Mouse (Mus musculus) kidney, postnatal 14 days (tissue): ENCODE measurements around the gene Dcbld1.

Experiments used
- DNase-seq: peaks from one replicate; pipeline ENCODE4 v3.0.0; 2022; ENCODE audit warnings: mixed read lengths

The Dcbld1 gene

DNA sequence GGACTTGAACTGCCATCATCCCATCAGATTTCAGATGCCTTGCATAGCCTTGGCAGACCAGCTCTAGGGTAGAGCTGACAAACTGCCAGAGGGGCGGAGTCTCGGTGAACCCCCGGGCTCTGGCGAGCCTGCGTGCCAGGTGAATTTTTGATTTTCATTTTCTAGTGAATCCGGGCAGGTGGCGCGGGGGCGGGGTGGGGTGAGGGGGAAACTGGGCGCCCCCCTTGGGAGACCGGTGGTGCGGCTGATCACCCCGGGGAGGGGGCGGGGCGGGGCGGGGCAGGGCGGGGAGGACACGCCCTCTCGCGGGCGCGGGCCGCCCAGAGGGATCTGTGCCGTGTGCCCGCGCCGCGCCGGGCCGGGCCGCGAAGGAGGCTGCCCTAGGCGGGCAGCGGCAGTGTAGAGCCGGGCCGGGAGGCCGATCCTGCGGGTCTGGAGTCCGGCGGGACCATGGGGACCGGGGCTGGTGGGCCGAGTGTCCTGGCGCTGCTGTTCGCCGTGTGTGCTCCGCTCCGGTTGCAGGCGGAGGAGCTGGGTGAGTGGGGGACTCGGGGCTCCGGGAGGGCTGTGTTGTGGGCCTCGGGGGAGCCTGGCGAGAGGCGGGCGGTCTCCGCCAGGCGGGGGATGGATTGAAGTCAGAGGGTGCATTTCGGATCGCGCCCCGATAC, at the start of gene Dcbld1:
TSS of gene Dcbld1 (plus strand) at position 319 of the 668 bp plus-strand sequence.
- peak; percentile 88 for DNase-seq

DNA sequence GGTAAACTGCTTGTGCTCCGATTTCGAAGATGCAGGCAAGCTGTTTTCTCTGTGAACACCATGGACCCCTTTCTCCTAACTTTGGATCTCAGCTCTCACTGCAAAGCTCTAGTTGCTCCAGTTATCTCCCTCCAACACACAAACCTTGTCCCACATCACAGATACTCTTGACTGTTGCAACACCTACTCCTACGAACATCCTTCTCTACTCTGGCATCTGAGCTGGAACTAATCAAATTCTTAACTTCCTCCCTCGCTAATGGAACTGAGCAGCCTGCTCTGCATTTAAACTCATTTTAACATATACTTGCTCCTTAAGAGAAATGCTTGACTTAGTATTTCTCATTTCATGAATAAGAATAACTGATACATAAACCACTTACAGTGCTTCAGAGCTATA, 47.5 kb upstream of the Dcbld1 start:
- no peak for DNase-seq

DNA sequence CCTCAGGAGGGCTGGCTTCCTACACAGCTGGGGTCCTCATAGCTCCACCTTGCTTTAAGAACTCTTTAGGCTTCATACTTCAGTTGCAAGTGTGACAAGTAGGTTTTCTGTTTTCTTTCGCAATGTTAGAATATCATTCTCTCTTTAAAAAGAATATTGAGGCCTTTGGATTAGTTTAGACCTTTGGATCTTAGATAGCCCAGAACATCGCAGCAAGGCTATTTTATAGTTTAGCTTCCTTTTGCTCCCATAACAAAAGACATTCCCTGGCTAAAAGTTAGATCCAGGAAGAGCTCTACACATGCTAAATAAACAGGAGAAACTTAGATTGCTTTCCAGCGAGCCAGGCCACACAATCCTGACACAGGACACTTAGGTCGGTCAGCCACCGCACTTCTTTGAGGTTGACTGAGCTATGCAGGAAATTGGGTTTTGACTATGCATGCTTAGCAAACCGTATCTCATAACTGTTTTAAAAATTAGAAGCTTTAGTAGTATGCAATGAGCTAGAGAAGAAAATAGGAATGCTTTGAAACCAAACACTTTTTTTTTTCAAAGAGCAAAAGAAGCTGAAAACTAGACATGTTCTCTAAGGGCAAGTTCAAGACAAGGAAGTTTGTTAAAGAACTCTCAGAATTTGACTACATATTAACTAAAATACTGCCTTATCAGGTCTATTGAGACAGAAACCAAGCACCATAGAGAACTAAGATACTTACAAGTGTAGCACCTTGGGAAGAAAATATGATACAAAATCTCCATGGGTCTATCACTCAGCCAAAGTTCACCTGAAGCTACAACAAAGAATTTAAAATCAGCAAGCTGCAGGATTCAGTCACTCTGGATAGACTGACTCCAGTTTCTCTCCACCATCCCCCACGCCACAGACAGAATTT, 38.2 kb upstream of the Dcbld1 start, which contains the start of gene Ros1:
TSS of gene Ros1 (minus strand) at position 288 of the 896 bp plus-strand sequence.
- no peak for DNase-seq

DNA sequence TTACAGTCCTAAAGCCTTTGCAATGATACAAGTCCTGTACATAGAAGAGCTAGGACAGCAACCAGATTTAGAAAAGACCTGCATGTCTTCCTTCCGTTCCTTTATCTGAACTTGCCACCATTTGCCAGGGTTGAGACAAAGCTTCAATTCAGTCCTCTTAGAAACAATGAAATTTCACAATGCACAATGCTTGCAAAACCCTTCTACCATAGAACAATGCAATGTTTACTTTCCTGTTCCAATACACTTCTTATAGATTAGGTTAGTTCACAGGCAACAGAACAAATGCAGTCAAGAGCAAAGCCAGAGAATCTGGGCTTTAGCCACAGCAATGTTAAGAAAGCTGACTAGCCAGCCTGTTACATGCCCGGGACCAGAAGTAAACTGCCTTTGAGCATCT, 29.4 kb upstream of the Dcbld1 start:
- DNase-seq: no peak

DNA sequence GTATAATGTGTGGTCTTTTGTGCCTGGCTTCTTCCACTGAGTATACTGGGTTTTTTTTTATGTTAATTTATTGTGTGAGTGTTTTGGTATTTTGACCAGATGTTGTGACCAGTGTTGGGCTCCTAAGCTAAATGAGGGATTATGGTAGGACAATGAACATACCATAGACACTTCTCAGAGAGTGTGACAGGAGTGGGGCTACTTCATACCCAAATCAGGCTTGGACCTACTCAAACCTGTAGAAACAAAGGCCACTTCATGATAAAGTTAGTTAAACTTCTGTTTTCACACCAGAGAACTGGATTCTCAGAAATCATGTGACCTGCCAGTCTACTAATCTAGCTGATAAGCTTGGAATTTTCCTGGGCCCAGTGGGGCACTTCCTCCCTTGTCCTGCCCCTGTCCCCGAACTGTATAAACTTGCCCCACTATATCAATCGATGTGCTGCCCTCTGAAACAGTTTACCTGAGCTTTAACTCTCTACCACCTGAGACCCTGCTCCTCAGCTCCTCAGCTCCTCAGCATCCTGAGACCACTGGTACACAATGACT, 18.1 kb upstream of the Dcbld1 start:
- DNase-seq: no peak

DNA sequence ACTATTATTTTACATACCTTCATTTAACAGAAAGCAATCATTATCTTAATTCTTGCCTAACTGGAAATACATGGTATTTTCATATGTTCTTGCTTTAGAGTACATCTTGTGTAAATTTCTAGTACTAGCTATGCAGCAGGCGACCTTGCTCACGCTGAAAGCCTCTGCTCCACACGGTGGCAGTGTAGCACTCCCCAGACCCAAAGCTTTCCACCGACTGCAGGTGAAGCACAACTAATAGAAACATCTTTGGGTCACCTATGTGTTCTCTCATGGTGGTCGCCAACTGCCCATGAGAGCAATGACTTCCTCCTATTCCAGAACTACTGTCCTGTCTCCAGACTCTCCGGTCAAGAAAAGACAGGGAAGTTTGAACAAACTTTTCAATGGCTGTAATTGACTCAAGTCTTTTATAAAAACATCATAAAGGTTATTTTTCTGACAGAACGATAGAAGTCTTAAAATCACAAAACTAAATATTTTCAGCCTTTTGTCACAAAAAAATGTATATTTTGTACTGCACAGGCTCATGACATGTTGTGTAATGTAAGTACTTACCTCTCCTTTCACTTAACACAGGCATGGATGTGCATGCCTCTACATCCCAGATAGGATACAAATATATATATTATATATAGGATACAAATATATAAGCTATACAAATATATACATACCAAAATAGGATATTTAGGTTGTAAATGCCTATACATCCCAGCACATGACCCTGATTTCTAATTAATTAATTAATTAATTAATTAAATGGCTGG, 16.4 kb upstream of the Dcbld1 start:
- peak; percentile 80 for DNase-seq

DNA sequence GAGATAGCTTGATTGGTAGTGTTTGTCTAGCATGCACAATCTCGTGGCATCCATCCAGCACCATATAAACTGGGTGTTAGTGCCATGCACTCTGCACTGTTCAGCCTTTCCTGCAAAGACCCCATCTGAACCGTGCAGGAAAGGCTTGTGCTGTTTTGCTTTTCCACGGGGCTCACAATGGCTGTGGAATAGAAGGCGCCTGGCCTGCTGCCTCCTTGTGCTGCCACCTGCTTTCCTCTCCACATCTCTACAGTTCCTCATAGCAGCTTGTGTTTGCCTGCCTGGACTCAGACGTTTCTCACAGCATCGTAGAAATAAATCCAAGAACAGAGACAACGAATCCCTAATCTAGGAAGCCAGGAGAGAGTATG, 15.9 kb upstream of the Dcbld1 start:
- peak; percentile 15 for DNase-seq

DNA sequence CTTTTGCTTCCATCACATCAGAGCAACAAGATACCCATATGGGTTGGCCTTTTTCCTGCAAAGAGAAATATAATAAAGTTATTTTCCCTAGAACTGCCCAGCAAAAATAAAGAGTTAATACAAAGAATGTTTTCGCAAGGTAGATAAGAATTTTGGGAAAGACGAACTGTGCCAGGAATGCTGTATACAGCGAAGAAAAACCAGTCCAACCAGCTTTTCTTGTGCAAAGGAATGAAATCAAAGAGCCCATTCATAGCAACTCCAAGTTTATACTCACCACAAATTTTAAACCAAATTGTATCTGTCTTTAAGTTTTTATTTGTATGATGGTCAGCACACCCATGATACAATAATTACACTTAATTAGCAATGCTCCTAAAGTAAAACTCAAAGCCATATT, 13.8 kb upstream of the Dcbld1 start:
- peak; percentile 20 for DNase-seq

DNA sequence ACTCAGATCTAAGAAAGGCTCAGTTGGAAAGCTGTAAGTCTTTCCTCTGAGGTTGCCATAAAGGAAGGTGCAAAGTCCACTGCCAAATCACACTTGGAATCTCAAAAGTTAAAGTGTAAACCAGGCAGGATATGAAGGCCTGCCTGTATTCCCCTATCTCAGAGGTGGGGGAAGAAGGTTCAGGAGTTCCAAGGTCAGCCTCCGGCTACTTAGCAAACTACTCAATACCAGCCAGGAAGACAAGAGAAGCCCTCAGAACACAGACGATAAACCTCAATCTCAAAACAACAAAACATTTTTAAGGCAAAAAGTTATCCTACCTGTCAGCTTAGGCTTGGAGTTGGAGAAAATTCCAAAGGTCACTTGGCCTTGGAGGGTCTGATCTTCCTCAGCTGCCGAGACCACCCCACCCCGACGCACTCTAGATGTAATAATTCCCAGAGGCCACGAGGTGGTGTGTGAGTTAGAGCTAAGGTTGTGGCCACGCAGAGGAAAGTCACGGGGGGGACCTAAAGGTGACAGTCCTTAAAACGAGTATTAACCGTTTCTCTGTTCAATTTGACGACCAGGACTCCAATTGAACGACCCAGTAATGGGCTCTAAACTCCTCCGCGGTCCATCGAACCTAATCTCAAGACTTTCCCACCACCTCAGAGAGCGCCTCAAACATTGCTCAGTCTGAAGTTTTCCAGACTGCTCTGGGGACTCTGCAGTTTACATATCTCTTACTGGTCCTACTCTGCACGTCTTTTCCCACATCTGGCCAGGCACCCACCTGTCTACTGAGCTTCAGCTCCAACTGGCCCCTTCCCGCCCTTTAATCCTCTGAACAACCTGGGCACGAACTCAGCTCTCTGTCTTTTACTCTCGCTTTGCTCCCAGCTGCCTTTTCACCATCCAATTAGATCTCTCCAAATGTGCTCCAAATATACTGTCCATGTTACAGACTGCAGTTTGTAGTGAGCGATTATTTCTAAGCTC, 933 bp upstream of the Dcbld1 start:
- peak; percentile 78 for DNase-seq

DNA sequence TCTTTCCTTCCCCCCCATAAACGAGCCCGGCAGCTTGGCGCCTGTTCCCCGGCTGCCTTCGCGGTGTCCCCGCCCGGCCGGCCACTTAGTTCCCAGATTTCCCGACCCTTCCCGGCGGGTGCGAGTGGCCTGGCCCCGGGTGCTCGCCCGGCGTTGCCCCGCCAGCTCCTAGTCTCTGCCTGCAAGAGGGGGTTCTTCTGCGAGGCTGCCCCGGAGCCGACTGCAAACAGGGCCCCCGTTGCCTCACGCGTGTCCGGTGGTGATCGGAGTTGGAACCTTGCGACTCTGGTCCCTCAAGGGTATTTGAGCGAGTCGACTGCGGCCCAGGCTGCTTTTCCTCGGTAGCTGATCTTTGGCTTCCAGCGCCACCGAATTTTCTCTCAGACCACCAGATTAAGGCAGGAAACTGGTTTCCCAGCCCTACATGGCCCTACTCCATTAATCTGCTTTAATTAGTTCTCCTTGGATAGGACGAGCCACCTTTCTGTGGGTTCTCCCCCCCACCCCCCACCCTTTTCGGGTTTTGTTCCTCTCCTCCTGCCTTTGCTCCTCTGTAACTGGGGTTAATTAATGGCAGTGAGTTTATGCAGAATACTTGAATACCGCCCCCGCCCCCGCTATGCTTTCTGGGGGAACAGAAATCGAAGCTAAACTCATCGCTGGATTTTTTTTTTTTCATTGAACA, 692 bp downstream of the Dcbld1 start:
- peak; percentile 64 for DNase-seq

DNA sequence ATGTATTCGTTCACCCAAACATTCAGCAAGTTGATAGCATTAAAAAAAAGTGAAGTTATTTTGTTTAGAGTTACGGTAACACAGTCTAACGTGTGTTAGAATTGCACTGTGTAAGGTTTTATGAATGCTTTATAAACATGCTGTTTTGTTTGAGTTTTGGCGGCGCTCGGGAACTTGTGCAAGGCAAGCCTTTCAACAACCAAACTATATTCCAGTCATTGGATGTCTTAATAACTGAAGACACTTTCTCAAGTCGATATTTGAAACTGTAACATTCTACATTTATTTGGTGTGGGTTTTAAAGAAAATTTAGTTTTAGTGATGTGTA, 1.2 kb downstream of the Dcbld1 start:
- DNase-seq: no peak

DNA sequence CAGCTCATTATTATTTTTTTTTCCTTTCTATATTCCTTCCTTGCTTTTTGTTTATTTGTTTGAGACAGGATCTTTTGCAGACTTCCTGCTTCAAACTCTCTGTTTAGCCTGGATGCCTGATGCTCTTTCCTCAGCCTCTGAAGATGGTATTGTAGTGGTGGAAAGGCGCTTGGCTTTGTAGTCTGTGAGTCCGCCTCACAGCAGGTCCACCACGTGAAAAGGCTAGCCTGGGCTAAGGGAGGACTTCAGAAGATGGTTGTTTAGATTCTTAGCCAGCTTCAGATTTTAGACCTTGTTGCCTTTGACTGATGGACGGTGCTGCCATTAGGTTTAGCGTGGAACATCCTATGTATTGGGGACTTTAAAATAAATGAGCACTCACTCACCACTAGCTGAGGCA, 2.0 kb downstream of the Dcbld1 start:
- DNase-seq: no peak

DNA sequence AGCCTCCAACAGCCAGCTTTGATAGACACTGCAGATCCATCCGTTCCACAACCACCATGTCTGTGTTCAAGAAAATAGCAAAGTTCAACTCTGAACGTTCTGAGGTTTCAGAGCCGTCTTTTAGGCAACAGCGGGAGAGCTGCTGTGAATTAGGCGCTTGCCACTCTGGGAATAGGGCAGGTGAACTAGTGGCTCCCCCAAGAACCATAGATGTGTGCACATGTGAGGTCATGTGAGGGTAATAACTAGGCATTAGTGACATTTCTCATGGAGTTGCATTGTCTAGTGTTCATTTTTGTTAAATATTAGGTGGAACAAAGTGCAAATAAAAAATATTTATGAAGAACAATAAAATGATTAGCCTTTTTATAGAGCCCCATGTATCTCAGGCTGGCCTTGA, 8.6 kb downstream of the Dcbld1 start:
- no peak for DNase-seq

DNA sequence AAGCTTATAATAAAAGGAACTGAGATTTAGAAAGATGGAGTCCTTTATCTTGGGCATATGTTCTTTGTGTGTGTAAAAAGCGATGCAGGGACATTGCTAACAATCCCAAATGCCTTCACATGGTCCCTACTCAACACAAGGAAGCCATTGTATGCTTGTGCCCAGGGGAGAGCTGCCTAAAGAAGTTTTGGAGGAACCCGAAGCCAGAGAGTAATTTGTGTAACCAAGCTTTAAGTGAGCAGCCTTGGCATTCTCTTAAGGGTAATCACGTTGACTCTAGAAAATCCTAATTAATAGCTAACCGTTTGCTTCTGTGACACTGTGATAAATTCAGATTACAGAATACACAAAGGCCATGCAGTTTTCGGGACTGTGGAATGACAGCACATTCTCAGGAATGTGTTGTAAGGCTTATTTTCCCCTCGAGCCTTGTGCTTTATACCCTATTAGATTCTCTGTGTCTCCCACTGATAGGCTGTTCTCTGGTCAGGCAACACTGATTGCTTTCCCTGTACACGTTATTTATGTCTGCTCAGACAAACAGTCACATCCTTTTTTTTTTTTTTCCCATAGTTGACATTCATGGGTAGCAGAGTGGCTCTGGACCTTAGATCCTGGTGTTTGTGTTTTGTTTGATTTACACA, 9.4 kb downstream of the Dcbld1 start:
- no peak for DNase-seq

DNA sequence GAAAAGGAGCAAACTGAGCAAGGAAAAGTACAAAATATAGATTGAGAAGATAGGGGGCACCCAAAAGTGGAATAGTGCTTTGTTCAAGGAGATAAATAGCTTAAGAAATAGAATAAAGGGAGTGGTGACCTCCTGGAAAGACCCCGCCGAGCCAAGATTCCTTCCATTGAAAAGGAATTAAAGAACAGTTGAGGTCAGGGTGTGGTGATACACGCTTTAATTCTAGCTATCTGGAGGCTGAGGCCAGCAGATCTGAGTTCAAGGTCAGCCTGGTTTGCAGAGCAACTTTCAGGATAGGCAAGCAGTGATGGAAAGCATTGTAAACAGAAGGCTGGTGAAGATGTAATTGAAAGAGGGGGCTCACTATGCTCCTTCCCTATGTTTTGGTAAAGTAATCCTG, 12.8 kb downstream of the Dcbld1 start:
- DNase-seq: no peak

DNA sequence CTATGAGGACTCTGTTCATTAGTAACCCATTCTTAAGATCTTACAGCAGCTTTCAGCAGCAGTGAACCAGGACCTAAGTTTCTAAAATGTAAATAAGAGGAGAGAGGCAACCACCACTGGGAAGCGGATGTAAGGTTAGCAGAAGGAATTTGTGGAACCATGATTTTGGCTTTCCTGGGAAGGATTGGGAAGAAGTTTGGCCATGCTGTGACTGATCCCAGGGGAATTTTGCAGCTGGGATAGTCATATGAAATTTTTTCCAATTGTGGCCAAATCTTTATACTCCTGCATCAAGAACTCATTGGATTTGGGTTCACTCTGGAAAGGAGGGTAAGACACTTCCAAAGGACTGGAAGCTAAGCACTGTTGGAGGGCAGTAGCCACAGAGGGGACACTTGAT, 18.8 kb downstream of the Dcbld1 start:
- DNase-seq: no peak

DNA sequence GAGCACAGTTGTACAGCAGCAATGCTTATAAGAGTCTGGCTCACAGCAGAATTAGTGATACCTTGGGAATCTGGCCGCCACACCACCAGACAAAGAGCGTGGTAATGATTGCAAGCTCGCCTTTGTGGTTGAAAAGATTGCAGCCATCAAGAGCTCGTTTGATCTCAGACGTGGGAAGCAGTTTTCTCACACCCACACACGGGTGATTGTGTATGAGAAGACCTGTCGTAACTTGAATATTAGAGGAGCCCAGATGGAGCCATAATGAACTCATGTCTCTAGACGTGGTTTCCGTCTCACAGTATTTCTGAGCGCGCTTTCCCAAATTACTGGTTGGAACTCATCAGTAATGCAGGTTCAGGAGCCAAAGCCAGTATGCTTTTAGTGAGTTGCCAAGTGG, 20.0 kb downstream of the Dcbld1 start:
- DNase-seq: no peak

DNA sequence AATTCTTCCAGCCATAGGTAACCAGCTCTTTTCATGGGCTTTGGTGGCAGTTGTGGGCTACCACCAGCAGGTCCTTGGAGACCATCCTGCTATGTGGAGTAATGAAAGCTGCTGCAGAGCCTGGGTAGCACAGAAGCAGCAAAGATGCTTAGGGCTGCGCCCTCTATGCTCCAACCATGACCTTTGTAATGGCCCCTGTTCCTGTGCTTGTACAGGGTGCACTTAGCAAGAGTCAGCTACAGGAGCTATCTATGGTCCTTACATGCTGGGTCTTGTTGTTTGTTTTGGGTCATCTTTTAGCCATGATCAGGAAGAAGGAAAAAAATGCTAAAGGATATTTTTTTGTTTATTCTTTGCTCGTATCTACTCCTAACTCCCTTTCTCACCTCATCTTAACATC, 24.3 kb downstream of the Dcbld1 start:
- no peak for DNase-seq

DNA sequence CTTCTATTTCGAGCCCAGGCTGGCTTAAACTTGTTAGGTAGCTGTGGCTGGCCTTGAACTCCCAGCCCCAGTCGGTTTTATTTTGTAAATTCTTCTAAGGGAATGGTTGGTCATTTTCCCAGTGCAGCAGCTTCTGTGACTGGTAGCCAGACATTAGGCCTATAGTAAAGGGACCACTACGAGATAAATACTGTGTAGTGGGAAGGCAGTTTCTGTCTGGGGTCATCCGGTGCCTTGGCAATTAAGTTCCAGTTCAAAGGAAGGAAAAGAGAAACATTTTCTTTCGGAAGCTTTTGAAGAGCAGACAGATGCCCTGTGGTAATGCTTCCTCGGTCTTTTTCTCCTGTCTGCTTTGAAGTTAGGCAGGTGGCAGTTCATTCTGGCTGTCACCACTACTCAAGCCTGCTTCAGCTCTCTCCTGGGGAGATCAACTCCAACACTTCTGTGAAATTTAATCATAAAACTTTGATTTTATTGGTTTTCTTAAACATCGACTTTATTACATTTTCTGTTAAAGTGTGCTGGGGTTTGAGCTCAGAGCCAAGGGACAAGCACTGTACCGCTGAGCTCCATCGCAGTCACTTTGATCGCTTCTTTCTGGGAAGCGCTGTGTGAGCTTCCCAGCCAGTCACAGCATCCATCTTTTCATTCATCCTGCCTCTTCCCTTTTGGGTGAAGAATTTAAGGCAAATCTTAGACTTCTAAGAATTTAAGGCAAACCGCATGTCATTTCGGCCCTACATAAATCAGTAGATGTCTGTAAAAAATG, 24.9 kb downstream of the Dcbld1 start:
- no peak for DNase-seq

DNA sequence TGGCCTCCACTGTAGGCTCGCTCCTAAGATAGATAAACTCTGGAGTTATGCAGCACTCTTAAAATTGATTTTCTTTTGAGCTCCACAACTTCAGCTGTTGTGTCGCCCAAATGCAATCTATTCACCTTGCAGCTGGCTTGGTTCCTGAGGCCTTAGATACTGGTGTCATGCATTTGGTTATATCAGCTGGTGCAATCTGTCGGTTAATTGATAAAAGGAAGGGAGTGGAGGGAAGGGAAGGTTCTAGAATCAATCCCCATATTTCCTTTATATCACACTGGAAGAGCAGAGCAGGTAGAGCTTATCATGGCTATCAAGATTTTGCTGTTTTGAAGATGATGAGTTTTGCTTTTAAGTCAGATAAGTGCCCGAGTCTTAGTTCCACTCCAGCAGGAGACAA, 26.8 kb downstream of the Dcbld1 start:
- no peak for DNase-seq
